Mouse (Mus musculus) kidney, adult 2 months (tissue): ENCODE measurements around the gene Tspyl3. TPM values are rescaled to one million over a fixed set of nuclear protein-coding genes. Genes with fewer than 3 reads are reported as not detected.

ENCODE experiments used
- DNase-seq: peaks from one replicate; pipeline ENCODE4 v3.0.0; 2021
- H3K27ac ChIP-seq: fragments of 200-500 bp; 2 replicates; pipeline ENCODE4 v1.5.1; 2012; ENCODE audit warnings: low read depth, low read length, control low read depth, inconsistent platforms; ENCODE audit not compliant: insufficient read depth
- H3K27me3 ChIP-seq: fragments of 200-500 bp; replicated peaks from 2 replicates; pipeline ENCODE4 v1.6.1; 2012; ENCODE audit warnings: mild to moderate bottlenecking, moderate library complexity, low read length, inconsistent platforms; ENCODE audit not compliant: control insufficient read depth, insufficient read depth
- H3K36me3 ChIP-seq: fragments of 200-500 bp; 2 replicates; pipeline ENCODE4 v1.6.1; 2012; ENCODE audit warnings: mild to moderate bottlenecking, moderate library complexity, low read length, inconsistent platforms; ENCODE audit not compliant: control insufficient read depth, insufficient read depth
- H3K4me1 ChIP-seq: fragments of 200-500 bp; 2 replicates; pipeline ENCODE4 v1.6.1; 2011; ENCODE audit warnings: low read length; ENCODE audit not compliant: control insufficient read depth, insufficient read depth
- H3K4me3 ChIP-seq: fragments of 200-500 bp; 2 replicates; pipeline ENCODE4 v1.5.1; 2011; ENCODE audit warnings: mild to moderate bottlenecking, low read depth, low read length, control low read depth; ENCODE audit not compliant: insufficient read depth
- CTCF ChIP-seq: fragments of 200-500 bp; conservative IDR thresholded peaks from 2 replicates; pipeline ENCODE4 v1.5.1; 2011; ENCODE audit warnings: low read depth, mild to moderate bottlenecking, control low read depth, low read length, moderate library complexity, mixed read lengths; ENCODE audit not compliant: insufficient read depth, insufficient read length
- POLR2A ChIP-seq: fragments of 200-500 bp; IDR thresholded peaks from one replicate; pipeline ENCODE4 v1.6.1; 2011; ENCODE audit warnings: low read depth, low read length, control low read depth
- WGBS: fragments of 180-500 bp; shearing (Covaris S2); methylation state at CpG from one replicate; pipeline ENCODE4 v1.1.7; 2018; 5-methylcytosine and 5-hydroxymethylcytosine counted together
- polyA plus RNA-seq: library from polyadenylated mRNA; depleted of rRNA; stranded (reverse); fragments of >200 nt; gene quantifications from 2 replicates; pipeline ENCODE4 v1.2.3, GENCODE M21; 2012

Tspyl3 gene
- polyA plus RNA-seq, 1 experiment = 2.2 TPM

GRCm38 (mm10) chr2:153194255-153194654 lies 31.0 kb downstream of the Tspyl3 start:
- Histone ChIP-seq H3K27me3 (no peaks in the 10 kb centered on the region), H3K4me3 (no peak overlapping the region), H3K36me3 (no peaks in the 10 kb centered on the region; the same call in 1 of the 2 replicates), H3K27ac (no peak overlapping the region), H3K4me1 (no peaks in the 10 kb centered on the region)
- DNase-seq = no peak
- WGBS = 99% methylated on average over 3 of the region's 3 CpGs
- no peak for TF ChIP-seq CTCF
- no peak for TF ChIP-seq POLR2A

GRCm38 (mm10) chr2:153191242-153191641 lies 34.0 kb downstream of the Tspyl3 start:
- Histone ChIP-seq H3K36me3 (no peaks in the 10 kb centered on the region; the same call in 1 of the 2 replicates), H3K27me3 (no peaks in the 10 kb centered on the region)
- TF ChIP-seq POLR2A (no peak), CTCF (no peak)

GRCm38 (mm10) chr2:153187848-153188247 lies 37.4 kb downstream of the Tspyl3 start:
- H3K4me1 ChIP-seq = no peaks in the 10 kb centered on the region
- no peak for DNase-seq
- TF ChIP-seq CTCF (no peak), POLR2A (no peak)
- H3K4me3 ChIP-seq = no peak overlapping the region
- no peak overlapping the region for H3K27ac ChIP-seq
- WGBS = 80% methylated on average over 2 of the region's 2 CpGs
- no peaks in the 10 kb centered on the region; the same call in 1 of the 2 replicates for H3K36me3 ChIP-seq
- no peaks in the 10 kb centered on the region for H3K27me3 ChIP-seq

More at GRCm38 (mm10) chr2:153191242-153191641, 34.0 kb downstream of the Tspyl3 start:
- no peak for DNase-seq
- H3K4me1 ChIP-seq = no peaks in the 10 kb centered on the region
- H3K4me3 ChIP-seq = no peak overlapping the region
- no peak overlapping the region for H3K27ac ChIP-seq
- WGBS = 77% methylated on average over 2 of the region's 2 CpGs

- H3K27me3 ChIP-seq = no peaks in the 10 kb centered on the region
- no peaks in the 10 kb centered on the region; the same call in 1 of the 2 replicates for H3K36me3 ChIP-seq
- no peak for DNase-seq
- TF ChIP-seq POLR2A = no peak
- no peak for TF ChIP-seq CTCF
- WGBS = 52% methylated on average over 2 of the region's 2 CpGs
- H3K4me3 ChIP-seq = no peak overlapping the region
- no peaks in the 10 kb centered on the region for H3K4me1 ChIP-seq
- no peak overlapping the region for H3K27ac ChIP-seq
Measured at GRCm38 (mm10) chr2:153186176-153186591, 39.1 kb downstream of the Tspyl3 start.

DNA sequence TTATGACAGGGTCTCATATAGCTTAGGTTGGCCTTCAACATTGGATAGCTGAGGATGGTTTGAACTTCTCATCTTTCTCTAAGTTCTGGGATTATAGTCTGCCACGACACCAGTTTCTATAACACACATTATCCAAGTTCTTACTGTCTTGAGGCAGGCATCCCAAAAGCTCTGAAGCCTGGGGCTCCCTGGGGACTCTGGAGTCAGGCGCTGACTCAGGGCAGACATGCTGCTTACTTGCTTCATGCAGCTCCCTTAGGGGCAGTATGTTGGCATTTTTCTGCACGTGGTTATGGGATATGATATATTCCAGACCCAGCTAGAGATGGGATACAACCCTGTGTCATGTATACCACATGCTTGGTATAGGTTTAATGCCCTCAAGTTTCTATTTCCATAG lies 45.3 kb downstream of the Tspyl3 start:
- TF ChIP-seq POLR2A = no peak
- TF ChIP-seq CTCF = no peak
- no peaks in the 10 kb centered on the region for H3K27me3 ChIP-seq
- no peak for DNase-seq
- H3K4me3 ChIP-seq = no peak overlapping the region
- H3K27ac ChIP-seq = no peak overlapping the region
- WGBS = 73% methylated on average over 3 of the region's 3 CpGs
- peaks cover 11% of the 10 kb centered on the region; the same call in 1 of the 2 replicates for H3K4me1 ChIP-seq
- no peaks in the 10 kb centered on the region for H3K36me3 ChIP-seq

GRCm38 (mm10) chr2:153179126-153179860 lies 45.9 kb downstream of the Tspyl3 start:
- Histone ChIP-seq H3K4me1 (peaks cover 11% of the 10 kb centered on the region; the same call in 1 of the 2 replicates), H3K27ac (no peak overlapping the region), H3K36me3 (no peaks in the 10 kb centered on the region), H3K4me3 (no peak overlapping the region), H3K27me3 (no peaks in the 10 kb centered on the region)
- peak; percentile 74 for DNase-seq
- 48% methylated on average over 10 of the region's 10 CpGs for WGBS
- TF ChIP-seq CTCF (no peak), POLR2A (no peak)

GRCm38 (mm10) chr2:153177188-153177587 lies 48.1 kb downstream of the Tspyl3 start:
- no peak overlapping the region; the same call in 1 of the 2 replicates for H3K27ac ChIP-seq

More at GRCm38 (mm10) chr2:153177188-153177587, 48.1 kb downstream of the Tspyl3 start:
- 63% methylated on average over 3 of the region's 3 CpGs for WGBS
- TF ChIP-seq CTCF = no peak
- no peak for TF ChIP-seq POLR2A
- H3K27me3 ChIP-seq = no peaks in the 10 kb centered on the region
- H3K4me1 ChIP-seq = peaks cover 11% of the 10 kb centered on the region; the same call in 1 of the 2 replicates
- no peaks in the 10 kb centered on the region for H3K36me3 ChIP-seq
- DNase-seq = peak; percentile 46
- no peak overlapping the region for H3K4me3 ChIP-seq
